Comparison of ENCODE assay signal across 8 mouse cellular contexts in the genomic region with DNA sequence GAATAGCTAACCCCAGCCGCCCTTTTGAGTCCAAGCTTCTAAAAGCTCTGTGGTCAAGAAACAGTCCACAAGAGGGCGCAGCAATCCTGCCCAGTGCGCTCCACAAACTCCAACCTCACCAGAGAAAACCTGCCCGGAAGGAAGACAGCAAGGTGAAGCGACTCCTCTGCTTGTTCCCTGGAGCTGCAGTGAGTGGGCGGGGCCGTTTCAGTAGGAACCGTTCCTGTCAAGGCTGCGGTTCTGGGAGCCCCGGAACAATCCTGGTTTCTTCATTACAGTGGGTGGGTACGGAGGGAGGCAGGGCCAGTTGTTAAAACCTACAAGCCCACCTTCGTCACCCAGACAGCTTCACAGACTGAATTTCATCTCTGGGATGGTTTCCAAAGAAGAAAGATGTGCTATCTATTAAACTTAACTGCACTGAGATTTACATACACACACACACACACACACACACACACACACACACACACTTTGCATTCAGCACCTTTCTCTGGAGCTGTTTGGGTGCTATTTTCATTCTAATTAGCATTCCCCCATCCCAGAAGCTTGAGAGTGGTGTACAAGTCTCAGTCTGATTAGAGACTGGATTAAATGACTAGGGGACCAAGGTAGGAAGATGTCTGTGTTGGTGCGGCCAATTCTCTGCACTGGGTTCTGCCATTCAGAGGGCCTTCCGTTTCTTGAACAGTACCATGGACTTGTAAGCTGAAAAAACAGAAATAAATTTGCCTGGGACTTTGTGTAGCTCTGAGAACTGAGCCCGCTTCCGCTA.
DNase-seq lines count a peak whose midpoint lies in the region; ATAC-seq and TF ChIP-seq lines count a peak whose summit lies in the region.

No protein-coding gene starts in this region.

- peak overlapping the region; percentile 69 for H3K4me2 ChIP-seq in heart, embryonic 13.5 days
- H3K4me2 ChIP-seq in kidney, postnatal 0 days (ENCODE audit: low read length) = peak overlapping the region; percentile 61
- H3K4me2 ChIP-seq in stomach, embryonic 14.5 days (replicated peaks; ENCODE audit: low read depth, low read length) = peak overlapping the region; percentile 35

- TF ChIP-seq CTCF in kidney, postnatal 0 days (IDR thresholded peaks at IDR 0.05; ENCODE audit: low read depth) = peak; percentile 91
- peak; percentile 93 for TF ChIP-seq CTCF in liver, adult 2 months (IDR thresholded peaks at IDR 0.05; ENCODE audit: low read depth, low read length)

- peak overlapping the region; percentile 45 for H3K4me3 ChIP-seq in heart, embryonic 13.5 days
- H3K4me3 ChIP-seq in kidney, postnatal 0 days (replicated peaks; ENCODE audit: low read depth, low read length) = no peak overlapping the region; the same call in 1 of the 2 replicates
- peak overlapping the region; percentile 22 for H3K4me3 ChIP-seq in liver, adult 2 months (ENCODE audit: insufficient read depth, low read depth, low read length)
- peak overlapping the region; percentile 1; the same call in 1 of the 2 replicates for H3K4me3 ChIP-seq in stomach, embryonic 14.5 days (ENCODE audit: low read depth, low read length)

- peak overlapping the region; percentile 66 for H3K9ac ChIP-seq in heart, embryonic 13.5 days
- no peak overlapping the region for H3K9ac ChIP-seq in kidney, postnatal 0 days (ENCODE audit: low read depth, low read length)
- 0 out of 2 replicates have a peak overlapping the region, but pooled peaks have one; percentile 6 for H3K9ac ChIP-seq in liver, adult 2 months (ENCODE audit: low read depth, low read length)
- no peak overlapping the region for H3K9ac ChIP-seq in stomach, embryonic 14.5 days (replicated peaks; ENCODE audit: low read depth, low read length)

- peak overlapping the region; percentile 89 for H3K27ac ChIP-seq in heart, embryonic 13.5 days (replicated peaks)
- peak overlapping the region; percentile 63 for H3K27ac ChIP-seq in kidney, postnatal 0 days
- H3K27ac ChIP-seq in liver, adult 2 months (replicated peaks; ENCODE audit: insufficient read depth, low read depth, low read length) = peak overlapping the region; percentile 14; the same call in 1 of the 2 replicates
- peak overlapping the region; percentile 75; the same call in 1 of the 2 replicates for H3K27ac ChIP-seq in stomach, embryonic 14.5 days (ENCODE audit: low read length)

- no peaks in the 10 kb centered on the region; the same call in 1 of the 2 replicates for H3K27me3 ChIP-seq in heart, embryonic 13.5 days (replicated peaks)
- no peaks in the 10 kb centered on the region for H3K27me3 ChIP-seq in kidney, postnatal 0 days (ENCODE audit: insufficient read depth, low read length)
- no peaks in the 10 kb centered on the region for H3K27me3 ChIP-seq in liver, adult 2 months (ENCODE audit: control insufficient read depth, insufficient read depth, low read length)
- H3K27me3 ChIP-seq in stomach, embryonic 14.5 days (ENCODE audit: control insufficient read depth, insufficient read depth, low read length) = no peaks in the 10 kb centered on the region

- peaks cover 23% of the 10 kb centered on the region for H3K4me1 ChIP-seq in heart, embryonic 13.5 days
- 0 out of 2 replicates have a peak, but pooled peaks cover 2% of the 10 kb centered on the region for H3K4me1 ChIP-seq in kidney, postnatal 0 days (replicated peaks; ENCODE audit: insufficient read depth, low read length)
- H3K4me1 ChIP-seq in liver, adult 2 months (ENCODE audit: control insufficient read depth, insufficient read depth, low read length) = peaks cover 3% of the 10 kb centered on the region; the same call in 1 of the 2 replicates
- H3K4me1 ChIP-seq in stomach, embryonic 14.5 days (ENCODE audit: control insufficient read depth, insufficient read depth, low read length) = 0 out of 2 replicates have a peak, but pooled peaks cover 10% of the 10 kb centered on the region

- peak; percentile 65 for DNase-seq in A20 (ENCODE audit: low read depth, low spot score)
- DNase-seq in brain, adult 2 months (ENCODE audit: low read depth, low spot score) = peak; percentile 98
- DNase-seq in fat pad, adult 2 months (ENCODE audit: extremely low read depth, low read depth, low spot score) = peak; percentile 23
- DNase-seq in kidney, postnatal 0 days (ENCODE audit: low spot score) = peak; percentile 92
- DNase-seq in liver, adult 2 months (ENCODE audit: extremely low read depth, low read depth, low spot score) = peak; percentile 78
- DNase-seq in naive thymus-derived CD4-positive, alpha-beta T cell, adult 2 months (ENCODE audit: low read depth) = peak; percentile 52

- no peaks in the 10 kb centered on the region for H3K36me3 ChIP-seq in heart, embryonic 13.5 days
- no peaks in the 10 kb centered on the region for H3K36me3 ChIP-seq in kidney, postnatal 0 days (ENCODE audit: insufficient read depth, low read length)
- no peaks in the 10 kb centered on the region for H3K36me3 ChIP-seq in liver, adult 2 months (ENCODE audit: control insufficient read depth, insufficient read depth, low read length)
- no peaks in the 10 kb centered on the region for H3K36me3 ChIP-seq in stomach, embryonic 14.5 days (ENCODE audit: control insufficient read depth, insufficient read depth, low read length)

- H3K79me2 ChIP-seq in liver, adult 2 months (ENCODE audit: control insufficient read depth, insufficient read depth, low read length) = no peaks in the 10 kb centered on the region

- no peak for TF ChIP-seq POLR2A in liver, adult 2 months (IDR thresholded peaks at IDR 0.05; ENCODE audit: extremely low read depth, insufficient read depth, low read length)

- no peaks in the 10 kb centered on the region for H3K9me3 ChIP-seq in heart, embryonic 13.5 days
- H3K9me3 ChIP-seq in kidney, postnatal 0 days (replicated peaks; ENCODE audit: low read length) = no peaks in the 10 kb centered on the region
- no peaks in the 10 kb centered on the region for H3K9me3 ChIP-seq in stomach, embryonic 14.5 days (ENCODE audit: control insufficient read depth, low read depth, low read length)

- no peak for ATAC-seq in heart, embryonic 13.5 days (ENCODE audit: extremely low read depth, insufficient number of reproducible peaks, low FRiP score, low TSS enrichment)
- peak; percentile 65 for ATAC-seq in kidney, postnatal 0 days (replicated peaks; ENCODE audit: low FRiP score, low read depth)
- peak; percentile 35; the same call in 1 of the 2 replicates for ATAC-seq in stomach, embryonic 14.5 days (ENCODE audit: insufficient number of reproducible peaks, insufficient read depth, low FRiP score, low read depth)

- WGBS in heart, embryonic 13.5 days = 20% methylated on average over 16 of the region's 16 CpGs
- 15% methylated on average over 16 of the region's 16 CpGs for WGBS in kidney, postnatal 0 days
- 18% methylated on average over 16 of the region's 16 CpGs for WGBS in liver, adult 2 months
- WGBS in stomach, embryonic 14.5 days = 19% methylated on average over 16 of the region's 16 CpGs

Comparison
In these comparisons a context has a peak if more than half of its experiments do, and no peak if none do; other contexts are left out.
1. DNase-seq: peak in every context shown above with its lines; median percentile 98 in brain, adult 2 months; 92 in kidney, postnatal 0 days; 78 in liver, adult 2 months; 65 in A20; 52 in naive thymus-derived CD4-positive, alpha-beta T cell, adult 2 months; 23 in fat pad, adult 2 months.
2. H3K27ac ChIP-seq: peak in every context shown above with its lines; median percentile 89 in heart, embryonic 13.5 days; 75 in stomach, embryonic 14.5 days; 63 in kidney, postnatal 0 days; 14 in liver, adult 2 months.
3. H3K9ac ChIP-seq: peak in heart, embryonic 13.5 days (single experiment) and liver, adult 2 months (single experiment); none in kidney, postnatal 0 days (single experiment) and stomach, embryonic 14.5 days (single experiment).
4. Peak in every context shown above with its lines, with median percentiles within 50 percentile points of each other: H3K4me2 ChIP-seq.